Mouse (Mus musculus) erythroblast, embryonic 14.5 days (primary cell): Measurements from ENCODE around the gene Pdik1l.

Experiments used
- GATA1 ChIP-seq: IDR thresholded peaks from 2 replicates; pipeline ENCODE4 v1.6.1; 2012; ENCODE audit warnings: low read length, inconsistent platforms, mixed read lengths
- TAL1 ChIP-seq: IDR thresholded peaks from 3 replicates; pipeline ENCODE4 v1.6.1; 2012; ENCODE audit warnings: low read length, inconsistent platforms, mixed read lengths

DNA sequence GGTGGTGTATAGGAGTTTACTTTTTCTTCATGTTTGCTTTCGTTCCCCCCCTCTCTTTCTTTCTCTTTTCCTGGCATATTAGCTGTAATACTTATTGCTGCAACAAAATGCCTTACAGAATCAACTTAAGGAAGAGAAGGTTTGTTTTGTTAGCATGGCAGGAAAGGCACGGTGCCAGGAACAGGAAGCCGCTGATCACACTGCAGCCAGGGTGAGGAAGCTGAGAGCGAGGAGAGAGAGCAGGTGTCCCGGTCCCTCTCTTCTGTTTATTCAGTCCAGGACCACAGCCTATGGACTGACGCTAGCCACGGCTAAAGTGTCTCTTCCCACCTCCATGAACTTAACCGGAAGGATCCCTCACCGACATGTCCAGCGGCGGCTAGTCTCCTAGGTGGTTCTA lies 29.3 kb downstream of the Pdik1l start:
- TF ChIP-seq GATA1 (no peak), TAL1 (no peak)
